In genomic region chr10:42068497-42068896, GRCm38 (mm10) we compare ENCODE assay signal across 18 mouse cellular contexts. TPM values are rescaled to one million over a fixed set of nuclear protein-coding genes. Genes with fewer than 3 reads are reported as not detected.
A peak's percentile ranks its signal among the peaks of the same experiment; 100 is the strongest.
DNase-seq lines count a peak whose midpoint lies in the region; ATAC-seq and TF ChIP-seq lines count a peak whose summit lies in the region.
"Had no signal": no experiment of that assay in that cellular context is flagged by ENCODE, and none has a peak within 500 bp of the region (broad histone marks: within the 10 kb centered on the region; RNA-seq: fewer than 3 reads in every experiment).

No protein-coding gene starts in this region.

- H3K27ac ChIP-seq in gastrocnemius, adult 2 months = no peak overlapping the region
- H3K27ac ChIP-seq: hindbrain, embryonic 10.5 days; macrophage had no signal

- intact Hi-C loops in gastrocnemius, adult 2 months (cut with DNase I) = no loop called here

- H3K4me3 ChIP-seq in gastrocnemius, adult 2 months = no peak overlapping the region
- H3K4me3 ChIP-seq: erythroblast, embryonic 14.5 days; hindbrain, embryonic 10.5 days had no signal

- TF ChIP-seq CTCF in gastrocnemius, adult 2 months (IDR thresholded peaks at IDR 0.05) = no peak

- peak; percentile 43 for ATAC-seq in common myeloid progenitor, adult 5-6 weeks (replicated peaks; ENCODE audit: low read depth, poor library complexity, severe bottlenecking)
- ATAC-seq: forebrain, embryonic 14.5 days had no signal

- peak; percentile 58 for DNase-seq in CD4-positive, CD25-positive, alpha-beta regulatory T cell, adult 2 months (ENCODE audit: low read depth, low spot score)
- peak; percentile 40 for DNase-seq in naive thymus-derived CD4-positive, alpha-beta T cell, adult 2 months (ENCODE audit: low read depth)
- peak; percentile 67 for DNase-seq in thymus, postnatal 25 days
- no peak for DNase-seq in gastrocnemius, adult 2 months
- no peak for DNase-seq in right cerebral cortex, postnatal 10 days (ENCODE audit: low spot score in 2 of 2)
- DNase-seq in urinary bladder, adult 18-20 months (ENCODE audit: low spot score in 2 of 2) = no peak
- DNase-seq: adrenal gland, adult 8-10 months; cerebellum, adult 11-12 months; kidney, adult 9 months; kidney, postnatal 36 days; lung, adult 2 months; midbrain, embryonic 14.5 days; right cerebral cortex, postnatal 14 days had no signal

RNA-seq across cellular contexts. Expression of gene Armc2, which starts 50.3 kb away (rescaled TPM):
- total RNA-seq in common myeloid progenitor, adult 5-6 weeks (2017) = 0.14 and 0.29 TPM in 2 replicates
- total RNA-seq in gastrocnemius, adult 2 months (2021) = under 1 TPM; 0.23 to 0.84 TPM

Comparison
In these comparisons a context has a peak if more than half of its experiments do, and no peak if none do; other contexts are left out.
1. DNase-seq: peak in CD4-positive, CD25-positive, alpha-beta regulatory T cell, adult 2 months (single experiment), naive thymus-derived CD4-positive, alpha-beta T cell, adult 2 months (single experiment) and thymus, postnatal 25 days (single experiment); none in gastrocnemius, adult 2 months (single experiment), right cerebral cortex, postnatal 10 days (0 of 2) and urinary bladder, adult 18-20 months (0 of 2).